Mouse (Mus musculus) C2C12 (cell line): ENCODE results near the gene Arid5b.

Experiments
- CEBPB ChIP-seq: IDR thresholded peaks from one replicate; pipeline ENCODE4 v1.6.1; 2011; ENCODE audit warnings: low read depth, mild to moderate bottlenecking, control low read depth, moderate library complexity
- CTCF ChIP-seq: IDR thresholded peaks from one replicate; pipeline ENCODE4 v1.5.1; 2011; ENCODE audit not compliant: control insufficient read depth, insufficient read depth, insufficient read length

GRCm38 (mm10) chr10:68177697-68178485 lies 100.6 kb downstream of the Arid5b start:
- no peak for TF ChIP-seq CTCF
- TF ChIP-seq CEBPB = no peak
